Mouse (Mus musculus) myocyte (in vitro differentiated cells): ENCODE data around the gene Gm9376.

Experiments used
- POLR2A ChIP-seq: IDR thresholded peaks from one replicate; pipeline ENCODE4 v1.6.1; 2011; ENCODE audit warnings: low read depth, mild to moderate bottlenecking, control low read depth, moderate library complexity; ENCODE audit not compliant: insufficient read length
- POLR2AphosphoS2 ChIP-seq: IDR thresholded peaks from one replicate; pipeline ENCODE4 v1.6.1; 2011; ENCODE audit warnings: low read depth, control low read depth; ENCODE audit not compliant: insufficient read length

- TF ChIP-seq POLR2A = no peak
- TF ChIP-seq POLR2AphosphoS2 = no peak
These were observed 45.9 kb downstream of the Gm9376 start for GRCm38 (mm10) chr14:118312664-118313063.
